Mouse (Mus musculus) heart, embryonic 11.5 days (tissue): Measurements from ENCODE around the gene Chrna9. TPM values are rescaled to one million over a fixed set of nuclear protein-coding genes. Genes with fewer than 3 reads are reported as not detected.

Source experiments
- ATAC-seq: fragments of 200-750 bp; cut with Nextera tagmentation; replicated peaks from 2 replicates; pipeline ENCODE4 v1.8.0; 2017; ENCODE audit warnings: moderate library complexity; ENCODE audit not compliant: insufficient number of reproducible peaks, low FRiP score, low TSS enrichment
- H3K27ac ChIP-seq: fragments of 300-500 bp; sonication (generic); 2 replicates; pipeline ENCODE4 v1.5.1; 2014; ENCODE audit warnings: mild to moderate bottlenecking, low read depth, low read length
- H3K27me3 ChIP-seq: fragments of 300-500 bp; sonication (generic); 2 replicates; pipeline ENCODE4 v1.6.1; 2014; ENCODE audit warnings: mild to moderate bottlenecking, low read length, mixed read lengths; ENCODE audit not compliant: control insufficient read depth, insufficient read depth
- H3K36me3 ChIP-seq: fragments of 300-500 bp; sonication (generic); 2 replicates; pipeline ENCODE4 v1.6.1; 2014; ENCODE audit warnings: mild to moderate bottlenecking, low read length, moderate library complexity, mixed read lengths; ENCODE audit not compliant: control insufficient read depth, insufficient read depth
- H3K4me1 ChIP-seq: fragments of 300-500 bp; sonication (generic); 2 replicates; pipeline ENCODE4 v1.6.1; 2014; ENCODE audit warnings: low read length; ENCODE audit not compliant: control insufficient read depth, insufficient read depth
- H3K4me2 ChIP-seq: fragments of 300-500 bp; sonication (generic); 2 replicates; pipeline ENCODE4 v1.6.1; 2014; ENCODE audit warnings: mild to moderate bottlenecking, moderate library complexity
- H3K4me3 ChIP-seq: fragments of 300-500 bp; sonication (generic); 2 replicates; pipeline ENCODE4 v1.5.1; 2014; ENCODE audit warnings: low read depth, low read length
- H3K9ac ChIP-seq: fragments of 300-500 bp; sonication (generic); 2 replicates; pipeline ENCODE4 v1.6.1; 2014; ENCODE audit warnings: mild to moderate bottlenecking, low read depth, low read length, moderate library complexity
- H3K9me3 ChIP-seq: fragments of 300-500 bp; sonication (generic); replicated peaks from 2 replicates; pipeline ENCODE4 v1.6.1; 2016; ENCODE audit warnings: low read length; ENCODE audit not compliant: control insufficient read depth
- WGBS: fragments of 180-500 bp; shearing (Covaris S2); extraction: QIAGEN DNeasy Blood & Tissue Kit; methylation state at CpG from one replicate; pipeline ENCODE4 v1.1.7; 2014; ENCODE audit not compliant: insufficient replicate concordance; 5-methylcytosine and 5-hydroxymethylcytosine counted together
- polyA plus RNA-seq: library from polyadenylated mRNA; unstranded; fragments of >200 nt; fragmentation: Nextera tagmentation; extraction: Ambion mirVana; gene quantifications from 2 replicates; pipeline ENCODE4 v1.2.1, GENCODE M21; 2014

Gene Chrna9
- polyA plus RNA-seq, 1 experiment from 2014 or later = not detected

DNA sequence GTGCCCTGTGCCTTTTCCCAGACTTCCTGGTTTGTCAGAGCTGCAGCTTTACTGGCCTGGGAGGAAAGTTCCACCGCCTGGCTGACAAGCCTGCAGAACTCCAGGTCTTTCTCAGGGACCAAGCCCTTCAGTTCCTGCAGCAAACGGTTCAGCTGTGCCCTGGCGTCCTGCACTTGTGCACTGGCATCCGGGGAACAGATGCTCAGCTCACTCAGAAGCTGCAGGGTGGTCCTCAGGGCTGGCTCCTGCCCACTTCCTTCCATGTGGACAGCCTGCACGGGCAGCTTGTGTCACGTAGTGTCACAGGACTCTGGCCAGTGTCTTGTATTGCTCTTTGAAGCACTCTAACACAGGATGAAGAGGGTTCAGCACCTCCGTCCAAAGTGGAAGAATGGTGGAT, 23.0 kb upstream of the Chrna9 start:
- H3K4me2 ChIP-seq = no peak overlapping the region
- no peaks in the 10 kb centered on the region for H3K27me3 ChIP-seq
- no peak for ATAC-seq
- no peaks in the 10 kb centered on the region; the same call in 1 of the 2 replicates for H3K9me3 ChIP-seq
- H3K36me3 ChIP-seq = no peaks in the 10 kb centered on the region
- no peak overlapping the region for H3K4me3 ChIP-seq
- no peak overlapping the region for H3K9ac ChIP-seq
- no peak overlapping the region for H3K27ac ChIP-seq
- no peaks in the 10 kb centered on the region for H3K4me1 ChIP-seq
- 70% methylated on average over 7 of the region's 7 CpGs for WGBS

DNA sequence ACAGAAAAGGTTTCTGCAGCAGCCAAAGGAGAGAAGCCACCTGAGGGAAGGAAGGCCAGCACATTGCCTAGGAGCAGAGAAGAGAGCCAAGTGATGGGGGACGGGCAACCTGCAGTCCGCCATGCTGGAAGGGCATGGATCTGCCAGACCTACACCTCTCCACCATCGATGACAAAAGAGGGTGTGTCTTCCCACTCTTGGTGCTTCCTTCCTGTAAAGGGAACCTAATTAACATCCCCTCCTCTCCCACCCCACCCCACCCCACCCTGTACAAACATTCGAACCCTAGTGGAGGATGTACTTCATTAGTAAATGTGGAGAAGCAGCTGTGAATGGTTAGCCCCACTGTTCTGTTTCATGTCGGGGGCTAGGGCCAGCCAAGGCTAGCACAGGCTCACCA, 22.5 kb upstream of the Chrna9 start:
- Histone ChIP-seq H3K4me2 (no peak overlapping the region), H3K27me3 (no peaks in the 10 kb centered on the region), H3K27ac (no peak overlapping the region), H3K36me3 (no peaks in the 10 kb centered on the region), H3K9me3 (no peaks in the 10 kb centered on the region), H3K4me1 (no peaks in the 10 kb centered on the region), H3K9ac (no peak overlapping the region), H3K4me3 (no peak overlapping the region)
- no peak for ATAC-seq
- WGBS = 78% methylated on average over 5 of the region's 5 CpGs

DNA sequence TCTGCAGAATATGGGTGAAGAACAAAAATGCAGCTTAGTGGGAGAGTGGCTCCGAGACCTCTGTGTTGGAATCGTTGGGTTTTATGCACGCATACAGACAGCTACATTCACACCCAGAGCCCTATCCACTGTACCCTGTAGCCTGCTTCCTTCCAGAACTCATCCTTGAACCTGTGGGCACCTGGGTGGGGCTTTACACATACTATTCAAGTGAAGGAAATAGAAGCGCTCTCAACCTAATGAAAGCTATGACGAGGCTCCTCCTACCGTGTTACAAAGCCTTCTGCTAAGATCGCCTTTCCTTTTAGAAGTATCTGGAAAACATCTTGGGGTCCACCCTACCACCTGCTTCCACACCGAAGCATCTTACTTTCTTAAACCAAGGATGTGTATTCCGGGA, 21.6 kb upstream of the Chrna9 start:
- 83% methylated on average over 9 of the region's 9 CpGs for WGBS
- H3K36me3 ChIP-seq = no peaks in the 10 kb centered on the region
- no peak overlapping the region for H3K27ac ChIP-seq
- no peaks in the 10 kb centered on the region for H3K27me3 ChIP-seq
- no peak overlapping the region for H3K4me2 ChIP-seq
- H3K9ac ChIP-seq = no peak overlapping the region
- no peaks in the 10 kb centered on the region for H3K4me1 ChIP-seq
- H3K9me3 ChIP-seq = no peaks in the 10 kb centered on the region
- H3K4me3 ChIP-seq = no peak overlapping the region
- ATAC-seq = no peak

DNA sequence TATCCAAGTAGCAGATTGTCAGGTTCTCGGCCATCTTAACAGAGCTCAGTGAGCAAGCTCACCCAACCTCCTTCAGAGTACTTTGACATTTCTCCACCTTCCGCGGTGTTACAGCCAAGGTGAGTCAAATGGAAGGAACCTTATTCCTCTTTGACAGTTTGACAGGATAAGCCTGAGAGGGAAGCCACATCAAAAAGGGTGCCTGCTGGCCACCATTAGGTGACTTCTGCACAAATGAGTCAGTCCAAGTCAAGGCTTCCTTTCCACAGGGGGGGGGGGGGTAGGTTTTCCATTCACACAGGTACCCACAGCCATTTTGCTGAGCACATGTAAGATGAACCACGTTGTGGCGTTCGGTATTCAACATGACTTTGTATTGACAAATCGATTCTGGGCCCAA, 20.4 kb upstream of the Chrna9 start:
- Histone ChIP-seq H3K4me1 (no peaks in the 10 kb centered on the region), H3K36me3 (no peaks in the 10 kb centered on the region), H3K27me3 (no peaks in the 10 kb centered on the region), H3K4me2 (no peak overlapping the region), H3K9ac (no peak overlapping the region), H3K27ac (no peak overlapping the region), H3K9me3 (no peaks in the 10 kb centered on the region), H3K4me3 (no peak overlapping the region)
- 82% methylated on average over 7 of the region's 7 CpGs for WGBS
- no peak for ATAC-seq

DNA sequence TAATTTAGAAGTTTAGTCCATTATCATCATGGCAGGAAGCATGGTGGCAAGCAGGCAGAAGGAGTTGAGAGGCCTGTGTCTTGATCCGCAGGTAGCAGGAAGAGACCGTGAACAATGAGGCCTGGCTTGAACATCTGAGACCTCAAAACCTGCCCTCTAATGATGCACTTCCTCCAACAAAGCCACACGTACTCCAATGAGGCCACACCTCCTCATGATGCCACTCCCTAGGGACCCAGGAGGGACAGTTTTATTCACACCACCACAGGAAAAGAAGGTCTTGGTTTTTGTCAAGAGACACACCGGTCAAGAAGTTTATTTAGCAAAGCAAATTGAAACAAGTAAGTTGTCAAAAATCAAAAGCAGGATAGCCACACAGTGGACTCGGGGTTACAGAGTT, 17.8 kb upstream of the Chrna9 start:
- H3K4me2 ChIP-seq = no peak overlapping the region
- no peaks in the 10 kb centered on the region for H3K4me1 ChIP-seq
- H3K9me3 ChIP-seq = no peaks in the 10 kb centered on the region
- no peak for ATAC-seq
- no peaks in the 10 kb centered on the region for H3K27me3 ChIP-seq
- no peak overlapping the region for H3K9ac ChIP-seq
- H3K36me3 ChIP-seq = no peaks in the 10 kb centered on the region
- no peak overlapping the region for H3K4me3 ChIP-seq
- WGBS = 84% methylated on average over 5 of the region's 5 CpGs
- no peak overlapping the region for H3K27ac ChIP-seq

DNA sequence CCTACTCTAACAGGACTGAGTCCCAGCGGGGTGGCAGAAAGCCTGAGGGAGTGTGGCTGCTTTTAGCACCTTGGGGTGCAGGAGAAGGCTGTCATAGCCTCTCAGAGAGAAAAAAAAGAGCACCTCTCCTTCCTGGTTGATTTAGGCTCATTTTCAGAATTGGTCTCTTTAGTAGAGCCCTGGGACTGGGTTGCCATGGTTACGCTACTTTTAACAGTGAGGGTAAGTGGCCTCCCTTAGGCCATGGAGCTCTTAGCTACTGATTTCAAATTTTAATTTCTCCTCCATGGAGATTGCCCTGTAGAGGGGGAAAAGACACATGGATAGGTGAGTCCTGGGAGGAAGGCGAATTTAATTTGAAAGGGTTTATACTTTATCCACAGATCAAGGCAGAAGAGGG, 16.1 kb upstream of the Chrna9 start:
- Histone ChIP-seq H3K36me3 (no peaks in the 10 kb centered on the region), H3K27ac (no peak overlapping the region), H3K4me1 (no peaks in the 10 kb centered on the region), H3K4me3 (no peak overlapping the region), H3K27me3 (no peaks in the 10 kb centered on the region), H3K4me2 (no peak overlapping the region), H3K9me3 (no peaks in the 10 kb centered on the region), H3K9ac (no peak overlapping the region)
- no peak for ATAC-seq
- 73% methylated on average over 3 of the region's 3 CpGs for WGBS

DNA sequence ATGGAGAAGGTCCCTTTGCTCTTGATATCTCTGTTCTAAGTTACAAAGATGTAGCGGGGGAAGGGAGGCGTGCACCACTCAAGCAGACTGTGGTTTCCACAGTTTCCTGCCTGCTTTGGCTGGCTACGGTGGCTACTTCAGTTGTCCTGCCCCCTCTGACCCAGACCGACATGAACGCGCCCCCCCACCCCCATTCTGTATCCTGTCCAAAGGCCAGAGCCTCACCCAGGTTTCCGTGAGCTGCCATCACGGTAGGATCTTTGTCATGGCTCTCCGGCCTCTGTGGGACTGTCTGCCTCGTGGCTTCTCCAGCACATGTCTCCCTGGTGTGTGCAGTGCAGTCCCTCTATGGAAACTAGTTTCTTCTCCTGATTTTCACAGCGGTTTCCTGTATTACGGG, 15.4 kb upstream of the Chrna9 start:
- H3K4me1 ChIP-seq = no peaks in the 10 kb centered on the region
- WGBS = 72% methylated on average over 12 of the region's 12 CpGs
- no peak overlapping the region for H3K4me3 ChIP-seq
- no peaks in the 10 kb centered on the region for H3K36me3 ChIP-seq
- H3K27me3 ChIP-seq = no peaks in the 10 kb centered on the region
- no peak overlapping the region for H3K4me2 ChIP-seq
- no peak overlapping the region for H3K27ac ChIP-seq
- ATAC-seq = no peak
- H3K9ac ChIP-seq = no peak overlapping the region
- no peaks in the 10 kb centered on the region for H3K9me3 ChIP-seq

DNA sequence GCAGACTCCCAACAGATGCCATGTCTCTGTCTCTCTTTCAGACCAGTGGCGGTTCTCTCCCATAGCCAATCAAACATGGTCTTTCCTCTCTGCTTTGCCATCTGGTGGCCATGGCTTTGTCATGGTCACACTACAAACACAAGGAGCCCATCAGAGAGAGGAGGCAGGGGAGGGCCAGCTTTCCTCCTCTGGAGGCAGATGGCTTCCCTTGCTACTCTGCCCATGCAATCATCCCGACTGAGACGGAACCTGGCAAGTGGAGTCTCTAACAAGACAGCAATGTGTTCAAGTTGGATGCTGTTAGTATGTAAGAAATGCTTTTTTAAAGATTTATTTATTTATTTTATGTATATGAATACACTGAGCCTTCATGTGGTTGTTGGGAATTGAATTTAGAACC, 14.8 kb upstream of the Chrna9 start:
- H3K27ac ChIP-seq = no peak overlapping the region
- no peak overlapping the region for H3K9ac ChIP-seq
- H3K9me3 ChIP-seq = no peaks in the 10 kb centered on the region
- no peak for ATAC-seq
- H3K4me2 ChIP-seq = no peak overlapping the region
- 93% methylated on average over 3 of the region's 3 CpGs for WGBS
- no peaks in the 10 kb centered on the region for H3K36me3 ChIP-seq
- H3K4me3 ChIP-seq = no peak overlapping the region
- no peaks in the 10 kb centered on the region for H3K4me1 ChIP-seq
- no peaks in the 10 kb centered on the region for H3K27me3 ChIP-seq

DNA sequence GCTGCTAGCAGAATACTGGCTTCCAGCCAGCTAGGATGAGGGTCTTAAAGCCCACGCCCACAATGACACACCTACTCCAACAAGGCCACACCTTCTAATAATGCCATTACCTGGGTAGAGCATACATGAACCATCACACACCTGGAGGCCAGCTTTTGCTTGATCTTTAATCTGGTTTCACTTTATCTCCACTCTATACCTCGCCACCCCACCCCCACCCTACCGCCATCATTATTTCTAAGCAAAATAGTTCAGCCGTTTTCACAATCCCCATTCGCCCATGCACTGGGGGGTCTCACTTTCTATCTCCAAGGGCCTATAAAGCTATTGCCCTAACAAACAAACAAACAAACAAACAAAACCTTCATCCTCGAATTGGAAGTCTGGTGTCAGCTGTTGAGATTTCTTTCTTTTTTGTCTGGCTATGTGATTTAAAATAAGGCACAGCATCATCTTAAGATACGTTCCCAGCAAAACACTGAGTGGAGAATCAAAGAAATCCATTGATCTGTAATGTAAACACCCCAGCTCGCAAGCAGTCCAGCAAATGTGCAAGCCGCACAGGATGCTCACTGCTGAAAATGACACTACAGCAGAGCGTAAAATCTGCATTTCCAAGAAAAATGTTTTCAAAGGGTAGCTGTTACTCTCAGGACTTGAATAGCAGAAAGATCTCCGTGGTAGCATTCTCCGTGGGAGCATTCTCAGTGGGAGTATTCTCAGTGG, 13.9 kb upstream of the Chrna9 start:
- Histone ChIP-seq H3K4me3 (no peak overlapping the region), H3K27me3 (no peaks in the 10 kb centered on the region), H3K36me3 (no peaks in the 10 kb centered on the region), H3K4me1 (no peaks in the 10 kb centered on the region), H3K9me3 (no peaks in the 10 kb centered on the region), H3K9ac (no peak overlapping the region), H3K4me2 (no peak overlapping the region), H3K27ac (no peak overlapping the region)
- WGBS = 83% methylated on average over 12 of the region's 12 CpGs
- ATAC-seq = no peak
